Mouse (Mus musculus) heart, postnatal 4 days (tissue): ENCODE results near the gene 4930572O03Rik. TPM values are rescaled to one million over a fixed set of nuclear protein-coding genes. Genes with fewer than 3 reads are reported as not detected.
A peak's percentile ranks its signal among the peaks of the same experiment; 100 is the strongest.
"Not testable (repeated sequence)": the region's sequence is repeated elsewhere in the genome, so short reads cannot be mapped to it uniquely, and the experiment has no call there.

Experiments used
- DNase-seq: peaks from one replicate; pipeline ENCODE4 v3.0.0; 2021
- total RNA-seq, 2 experiments: library from RNA; stranded (reverse); gene quantifications; 2 replicates each; pipeline ENCODE4 v1.2.3; 2021

Gene 4930572O03Rik
- total RNA-seq = not detected

DNA sequence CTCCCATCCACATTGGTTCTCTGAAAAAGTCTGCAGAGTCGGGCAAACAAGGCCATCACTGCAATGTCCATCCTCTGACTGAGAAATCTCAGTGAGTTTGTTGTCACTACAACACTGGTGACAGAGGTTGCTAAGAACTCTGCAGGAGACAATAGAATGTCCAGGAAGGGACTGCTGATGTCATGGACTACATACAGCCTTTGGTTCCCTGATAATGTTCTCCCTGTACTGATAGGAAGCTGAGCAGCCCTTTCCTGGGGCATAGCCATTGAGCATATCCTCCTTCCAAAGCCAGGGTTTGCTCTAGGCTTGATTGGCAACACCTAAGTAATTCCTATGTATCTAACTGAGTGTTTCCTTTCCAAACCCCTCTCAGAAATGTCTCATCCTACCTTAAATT lies at the start of gene 4930572O03Rik:
TSS of gene 4930572O03Rik (minus strand) at position 101 of the 400 bp plus-strand sequence.
- DNase-seq = not testable (repeated sequence)

- peak; percentile 18 for DNase-seq
Measured at GRCm38 (mm10) chr5:15702891-15703290, 46.0 kb upstream of the 4930572O03Rik start.

GRCm38 (mm10) chr5:15697719-15698118 lies 40.9 kb upstream of the 4930572O03Rik start:
- DNase-seq = not testable (repeated sequence)

GRCm38 (mm10) chr5:15691849-15692248 lies 35.0 kb upstream of the 4930572O03Rik start:
- not testable (repeated sequence) for DNase-seq

DNA sequence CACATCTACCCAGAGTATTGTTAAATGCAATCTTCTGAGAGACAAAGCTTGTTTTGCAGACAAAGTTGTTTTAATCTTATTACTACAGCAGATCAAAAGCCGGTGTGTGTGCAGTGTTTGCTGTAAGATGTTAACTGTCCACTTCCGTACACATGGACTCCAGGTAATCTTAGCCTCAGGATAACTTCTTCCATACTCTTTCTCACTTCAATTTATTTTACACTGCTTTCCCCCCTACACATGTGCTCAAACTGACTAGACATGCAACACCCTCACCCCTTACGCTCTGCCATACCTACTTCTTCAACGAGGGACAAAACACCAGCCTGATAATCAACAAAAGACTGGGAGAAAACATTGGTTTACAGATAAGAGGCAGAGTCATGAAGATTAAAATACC lies 34.0 kb upstream of the 4930572O03Rik start:
- not testable (repeated sequence) for DNase-seq

DNA sequence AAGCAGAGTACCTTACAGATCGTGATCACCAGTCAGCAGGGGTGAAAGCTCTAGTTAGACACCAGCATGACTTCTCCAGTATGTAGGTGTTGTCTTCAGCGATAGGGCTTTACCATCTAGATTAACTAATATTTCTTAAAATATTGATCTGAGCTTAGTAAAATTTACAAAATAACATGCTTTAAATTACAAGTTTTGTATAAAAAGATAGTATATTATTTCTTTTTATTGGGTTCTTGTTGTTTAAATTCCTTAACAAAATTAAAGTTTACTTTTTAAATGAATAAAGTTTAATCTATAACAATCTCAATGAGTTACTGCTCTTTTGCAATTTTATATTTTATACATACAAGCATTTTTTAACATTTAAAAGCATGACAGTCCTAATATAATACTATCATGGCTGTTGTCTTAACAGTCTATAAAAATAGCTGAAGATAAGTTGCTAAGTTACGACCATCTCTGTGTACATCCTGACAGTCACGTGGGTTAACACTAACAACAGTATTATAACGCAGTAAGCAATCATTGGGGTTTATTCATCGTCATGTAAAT lies 32.9 kb upstream of the 4930572O03Rik start:
- DNase-seq = not testable (repeated sequence)

GRCm38 (mm10) chr5:15688874-15689658 lies 32.2 kb upstream of the 4930572O03Rik start:
- not testable (repeated sequence) for DNase-seq

GRCm38 (mm10) chr5:15681301-15682035 lies 24.6 kb upstream of the 4930572O03Rik start:
- not testable (repeated sequence) for DNase-seq

DNA sequence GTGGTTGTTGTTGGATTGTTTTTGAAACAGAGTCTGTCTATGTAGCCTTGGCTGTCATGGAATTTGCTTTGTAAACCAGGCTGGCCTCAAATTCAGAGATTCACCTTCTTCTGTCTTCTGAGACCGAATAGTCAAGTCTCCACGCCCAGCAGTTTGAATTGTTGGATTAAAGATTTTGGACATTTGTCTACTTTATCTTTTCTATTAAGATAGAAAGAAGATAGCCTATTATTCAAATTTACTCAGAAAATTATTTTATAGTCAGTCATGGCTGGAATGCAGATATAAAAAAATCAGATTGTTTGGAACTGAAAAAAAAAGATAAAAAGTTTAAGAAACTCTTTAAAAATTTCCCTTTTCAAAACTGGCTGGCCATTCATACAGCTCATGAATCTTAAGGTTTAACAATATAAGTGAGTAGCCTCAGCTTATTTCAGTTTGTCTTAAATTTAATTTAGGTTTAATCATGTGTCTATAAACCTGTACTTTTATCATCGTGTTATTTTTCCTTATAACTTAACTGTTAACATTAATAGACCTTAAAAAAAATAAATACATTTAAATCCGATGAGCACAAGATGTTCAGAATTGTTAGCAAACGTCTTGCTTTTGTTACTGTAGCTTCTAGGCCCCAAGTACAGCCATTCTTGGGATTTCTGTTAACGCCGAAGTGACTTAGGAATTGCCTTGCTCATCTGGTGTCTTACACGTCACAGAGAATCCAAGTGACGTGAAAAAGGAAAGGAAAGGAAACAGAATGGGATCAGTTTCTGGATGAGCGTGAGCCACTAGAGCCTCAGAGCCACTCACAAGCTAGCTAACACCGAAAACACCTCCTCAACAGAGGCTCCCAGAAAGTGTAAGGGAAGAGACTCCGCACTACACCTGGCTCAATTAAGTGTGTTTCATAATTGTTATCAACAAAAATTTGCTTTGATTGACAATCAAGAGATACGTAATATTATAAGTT lies 23.4 kb upstream of the 4930572O03Rik start:
- DNase-seq = not testable (repeated sequence)

GRCm38 (mm10) chr5:15678907-15679306 lies 22.0 kb upstream of the 4930572O03Rik start:
- not testable (repeated sequence) for DNase-seq

DNA sequence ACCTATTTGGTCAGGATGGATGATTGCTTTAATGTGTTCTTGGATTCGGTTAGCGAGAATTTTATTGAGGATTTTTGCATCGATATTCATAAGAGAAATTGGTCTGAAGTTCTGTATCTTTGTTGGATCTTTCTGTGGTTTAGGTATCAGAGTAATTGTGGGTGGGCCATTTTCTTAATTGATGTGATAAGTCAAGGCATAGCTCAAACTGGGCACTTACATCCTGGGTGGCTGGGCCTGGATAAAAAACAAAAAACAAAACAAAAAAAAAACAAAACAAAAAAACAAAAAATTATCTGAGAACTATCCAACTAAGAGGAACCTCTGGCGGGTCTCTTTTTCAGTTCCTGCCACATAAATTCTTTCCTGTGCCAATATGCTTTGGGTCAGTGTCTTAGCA lies 20.9 kb upstream of the 4930572O03Rik start:
- not testable (repeated sequence) for DNase-seq

- DNase-seq = not testable (repeated sequence)
Measured at GRCm38 (mm10) chr5:15674429-15675244, 17.8 kb upstream of the 4930572O03Rik start.

DNA sequence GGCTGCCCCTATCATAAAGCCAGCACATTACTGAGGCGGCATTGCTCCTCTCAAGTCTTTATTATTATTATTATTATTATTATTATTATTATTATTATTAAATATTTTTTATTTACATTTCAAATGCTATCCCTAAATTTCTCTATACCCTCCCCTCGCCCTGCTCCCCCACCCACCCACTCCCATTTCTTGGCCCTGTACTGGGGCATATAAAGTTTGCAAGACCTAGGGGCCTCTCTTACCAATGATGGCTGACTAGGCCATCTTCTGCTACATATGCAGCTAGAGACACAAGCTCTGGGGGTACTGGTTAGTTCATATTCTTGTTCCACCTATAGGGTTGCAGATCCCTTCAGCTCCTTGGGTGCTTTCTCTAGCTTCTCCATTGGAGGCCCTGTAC lies 17.1 kb upstream of the 4930572O03Rik start:
- not testable (repeated sequence) for DNase-seq

GRCm38 (mm10) chr5:15670789-15671188 lies 13.9 kb upstream of the 4930572O03Rik start:
- DNase-seq = not testable (repeated sequence)

DNA sequence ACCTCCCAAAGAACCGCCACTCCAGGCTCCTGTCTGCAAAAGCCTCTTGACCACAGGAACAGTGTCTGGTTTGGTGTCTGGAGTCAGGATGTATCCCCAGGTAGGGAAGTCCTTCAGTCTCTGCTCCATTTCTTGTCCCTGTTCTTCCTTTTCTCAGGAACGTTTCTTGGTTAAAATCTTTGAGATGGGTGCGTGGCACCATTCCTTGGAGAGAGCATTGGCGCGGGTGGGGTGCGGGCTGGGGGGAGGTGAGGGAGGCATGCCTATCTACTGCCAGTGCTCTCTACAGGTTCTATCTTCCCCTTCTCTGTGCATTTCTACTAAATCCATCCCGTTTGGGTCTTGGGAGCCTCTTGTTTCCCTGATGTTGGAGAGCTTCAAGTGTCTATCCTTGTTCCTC lies 7.0 kb upstream of the 4930572O03Rik start:
- not testable (repeated sequence) for DNase-seq

DNA sequence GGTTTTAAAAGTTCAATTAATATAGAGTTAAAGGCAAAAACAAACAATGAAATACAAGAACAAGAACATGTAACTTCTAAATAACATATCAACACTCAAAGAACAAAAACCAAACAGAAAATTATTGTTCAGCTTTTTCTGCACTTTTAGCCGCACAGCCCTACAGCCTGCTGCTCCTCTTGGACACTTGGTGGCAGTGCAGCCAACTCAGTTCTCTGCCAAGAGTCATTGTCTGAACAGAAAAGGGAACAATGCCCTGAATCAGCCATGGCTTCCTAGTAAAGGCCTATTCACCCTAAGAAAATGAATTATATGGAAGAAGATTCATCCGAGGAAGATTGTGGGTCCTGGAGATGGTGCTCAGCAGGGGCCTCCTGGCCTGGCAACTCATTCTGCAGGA lies 4.5 kb downstream of the 4930572O03Rik start:
- DNase-seq = not testable (repeated sequence)

- not testable (repeated sequence) for DNase-seq
Measured at GRCm38 (mm10) chr5:15645707-15646106, 11.2 kb downstream of the 4930572O03Rik start.

GRCm38 (mm10) chr5:15637637-15638036 lies 19.2 kb downstream of the 4930572O03Rik start:
- DNase-seq = not testable (repeated sequence)

DNA sequence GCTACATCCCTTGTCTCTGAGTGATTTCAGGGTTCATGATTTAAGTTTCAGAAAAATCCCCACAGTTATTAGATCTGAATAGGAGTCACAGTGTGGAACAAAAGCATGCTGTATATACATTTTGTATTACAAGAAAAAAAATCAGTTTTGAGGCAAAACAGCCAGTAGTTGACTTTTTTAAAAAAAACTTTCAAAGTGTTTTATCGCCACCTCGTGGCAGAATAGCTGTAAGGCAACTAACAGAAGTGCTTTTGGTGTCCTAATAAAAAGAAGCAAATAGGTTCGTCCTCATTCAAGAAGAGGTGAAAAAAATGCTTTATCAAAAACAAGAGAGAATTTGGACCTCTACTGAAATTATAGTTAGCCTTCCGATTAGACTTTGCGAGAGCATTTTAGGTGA lies 26.8 kb downstream of the 4930572O03Rik start:
- not testable (repeated sequence) for DNase-seq

DNA sequence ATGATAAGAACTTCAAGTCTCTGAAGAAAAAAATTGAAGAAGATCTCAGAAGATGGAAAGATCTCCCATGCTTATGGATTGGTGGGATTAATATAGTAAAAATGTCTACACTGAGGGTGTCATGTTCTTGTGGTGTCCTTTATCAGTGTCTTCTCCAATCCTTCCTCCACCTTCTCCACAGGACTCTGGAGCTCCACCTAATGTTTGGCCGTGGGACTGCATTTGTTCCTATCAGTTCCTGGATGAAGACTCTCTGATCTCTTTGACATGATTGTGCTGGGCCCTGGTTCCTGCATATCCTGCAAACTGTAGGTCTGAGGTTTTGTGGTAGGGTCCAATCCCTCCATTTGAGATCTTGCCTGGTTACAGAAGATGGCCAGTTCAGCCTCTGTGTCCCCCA lies 28.7 kb downstream of the 4930572O03Rik start:
- DNase-seq = not testable (repeated sequence)

DNA sequence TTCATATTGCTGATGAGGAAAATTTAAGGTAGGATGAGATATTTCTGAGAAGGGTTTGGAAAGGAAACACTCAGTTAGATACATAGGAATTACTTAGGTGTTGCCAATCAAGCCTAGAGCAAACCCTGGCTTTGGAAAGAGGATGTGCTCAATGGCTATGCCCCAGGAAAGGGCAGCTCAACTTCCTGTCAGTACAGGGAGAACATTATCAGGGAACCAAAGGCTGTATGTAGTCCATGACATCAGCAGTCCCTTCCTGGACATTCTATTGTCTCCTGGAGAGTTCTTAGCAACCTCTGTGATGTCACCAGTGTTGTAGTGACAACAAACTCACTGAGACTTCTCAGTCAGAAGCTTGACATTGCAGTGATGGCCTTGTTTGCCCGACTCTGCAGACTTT lies 38.1 kb downstream of the 4930572O03Rik start, which contains the start of gene Speer4d:
TSS of gene Speer4d (plus strand) at position 301 of the 400 bp plus-strand sequence.
- not testable (repeated sequence) for DNase-seq
